Mouse (Mus musculus): Measurements from ENCODE around the gene Edil3. TPM values are rescaled to one million over a fixed set of nuclear protein-coding genes. Genes with fewer than 3 reads are reported as not detected.

The Edil3 gene
- total and polyA plus RNA-seq, 3 experiments, result 0.10 to 0.30 (median 0.16) TPM

GRCm38 (mm10) chr13:88820686-88821308 is 475 bp upstream of the Edil3 start:
- no peak overlapping the region for H3K27ac ChIP-seq
- TF ChIP-seq POLR2A (IDR thresholded peaks at IDR 0.05; ENCODE audit: insufficient read depth, low read depth, low read length) (no peak), EP300 (IDR thresholded peaks at IDR 0.05; ENCODE audit: insufficient read depth, low read depth, low read length) (no peak), CTCF (IDR thresholded peaks at IDR 0.05) (no peak)
- H3K9ac ChIP-seq (ENCODE audit: low read depth, low read length), result no peak overlapping the region
- WGBS, result 38% methylated on average over 5 of the region's 5 CpGs
- no peak overlapping the region for H3K4me3 ChIP-seq
- H3K79me2 ChIP-seq (replicated peaks; ENCODE audit: control insufficient read depth, insufficient read depth, low read length), result no peaks in the 10 kb centered on the region
- no peaks in the 10 kb centered on the region for H3K4me1 ChIP-seq (ENCODE audit: control insufficient read depth, insufficient read depth, low read length)
- peaks cover 9% of the 10 kb centered on the region for H3K27me3 ChIP-seq (ENCODE audit: control insufficient read depth, insufficient read depth, low read length)
- intact Hi-C loops (cut with DNase I), result no loop called here
- H3K36me3 ChIP-seq (ENCODE audit: control insufficient read depth, insufficient read depth, low read length), result no peaks in the 10 kb centered on the region
- DNase-seq, result no peak

GRCm38 (mm10) chr13:88822332-88822895 is 1.1 kb downstream of the Edil3 start:
- Histone ChIP-seq H3K9ac (ENCODE audit: low read depth, low read length) (no peak overlapping the region), H3K4me3 (no peak overlapping the region), H3K27ac (no peak overlapping the region), H3K79me2 (replicated peaks; ENCODE audit: control insufficient read depth, insufficient read depth, low read length) (no peaks in the 10 kb centered on the region), H3K27me3 (ENCODE audit: control insufficient read depth, insufficient read depth, low read length) (peaks cover 9% of the 10 kb centered on the region), H3K4me1 (ENCODE audit: control insufficient read depth, insufficient read depth, low read length) (no peaks in the 10 kb centered on the region), H3K36me3 (ENCODE audit: control insufficient read depth, insufficient read depth, low read length) (no peaks in the 10 kb centered on the region)
- TF ChIP-seq CTCF (IDR thresholded peaks at IDR 0.05) (no peak), EP300 (IDR thresholded peaks at IDR 0.05; ENCODE audit: insufficient read depth, low read depth, low read length) (no peak), POLR2A (IDR thresholded peaks at IDR 0.05; ENCODE audit: insufficient read depth, low read depth, low read length) (no peak)
- intact Hi-C loops (cut with DNase I), result no loop called here
- WGBS, result 25% methylated on average over 10 of the region's 10 CpGs
- no peak for DNase-seq

- Histone ChIP-seq H3K36me3 (ENCODE audit: control insufficient read depth, insufficient read depth, low read length) (no peaks in the 10 kb centered on the region), H3K4me3 (no peak overlapping the region), H3K27ac (no peak overlapping the region), H3K27me3 (ENCODE audit: control insufficient read depth, insufficient read depth, low read length) (peaks cover 9% of the 10 kb centered on the region), H3K4me1 (ENCODE audit: control insufficient read depth, insufficient read depth, low read length) (no peaks in the 10 kb centered on the region), H3K79me2 (replicated peaks; ENCODE audit: control insufficient read depth, insufficient read depth, low read length) (no peaks in the 10 kb centered on the region), H3K9ac (ENCODE audit: low read depth, low read length) (no peak overlapping the region)
- no peak for TF ChIP-seq EP300 (IDR thresholded peaks at IDR 0.05; ENCODE audit: insufficient read depth, low read depth, low read length)
- TF ChIP-seq POLR2A (IDR thresholded peaks at IDR 0.05; ENCODE audit: insufficient read depth, low read depth, low read length), result no peak
- no peak for TF ChIP-seq CTCF (IDR thresholded peaks at IDR 0.05)
- DNase-seq, result no peak
- intact Hi-C loops (cut with DNase I), result no loop called here
- WGBS, result 24% methylated on average over 10 of the region's 10 CpGs
Observed at GRCm38 (mm10) chr13:88822976-88823521, 1.8 kb downstream of the Edil3 start.

- 3% methylated on average over 25 of the region's 25 CpGs for WGBS
- no peak overlapping the region for H3K27ac ChIP-seq
- peaks cover 9% of the 10 kb centered on the region for H3K27me3 ChIP-seq (ENCODE audit: control insufficient read depth, insufficient read depth, low read length)
- TF ChIP-seq EP300 (IDR thresholded peaks at IDR 0.05; ENCODE audit: insufficient read depth, low read depth, low read length) (no peak), CTCF (IDR thresholded peaks at IDR 0.05) (no peak), POLR2A (IDR thresholded peaks at IDR 0.05; ENCODE audit: insufficient read depth, low read depth, low read length) (no peak)
- H3K36me3 ChIP-seq (ENCODE audit: control insufficient read depth, insufficient read depth, low read length), result no peaks in the 10 kb centered on the region
- H3K4me3 ChIP-seq, result no peak overlapping the region
- no peak for DNase-seq
- H3K9ac ChIP-seq (ENCODE audit: low read depth, low read length), result no peak overlapping the region
- intact Hi-C loops (cut with DNase I), result no loop called here
- no peaks in the 10 kb centered on the region for H3K79me2 ChIP-seq (replicated peaks; ENCODE audit: control insufficient read depth, insufficient read depth, low read length)
- no peaks in the 10 kb centered on the region for H3K4me1 ChIP-seq (ENCODE audit: control insufficient read depth, insufficient read depth, low read length)
Observed at GRCm38 (mm10) chr13:88823522-88824419, 2.5 kb downstream of the Edil3 start.

- H3K36me3 ChIP-seq (ENCODE audit: control insufficient read depth, insufficient read depth, low read length), result no peaks in the 10 kb centered on the region
- 47% methylated on average over 4 of the region's 4 CpGs for WGBS
- peaks cover 9% of the 10 kb centered on the region for H3K27me3 ChIP-seq (ENCODE audit: control insufficient read depth, insufficient read depth, low read length)
- no peaks in the 10 kb centered on the region for H3K4me1 ChIP-seq (ENCODE audit: control insufficient read depth, insufficient read depth, low read length)
- intact Hi-C loops (cut with DNase I), result no loop called here
- no peak overlapping the region for H3K27ac ChIP-seq
- H3K79me2 ChIP-seq (replicated peaks; ENCODE audit: control insufficient read depth, insufficient read depth, low read length), result no peaks in the 10 kb centered on the region
- H3K4me3 ChIP-seq, result no peak overlapping the region
- no peak overlapping the region for H3K9ac ChIP-seq (ENCODE audit: low read depth, low read length)
- no peak for DNase-seq
- TF ChIP-seq EP300 (IDR thresholded peaks at IDR 0.05; ENCODE audit: insufficient read depth, low read depth, low read length) (no peak), CTCF (IDR thresholded peaks at IDR 0.05) (no peak), POLR2A (IDR thresholded peaks at IDR 0.05; ENCODE audit: insufficient read depth, low read depth, low read length) (no peak)
Observed at GRCm38 (mm10) chr13:88824441-88824840, 3.2 kb downstream of the Edil3 start.

Measured in heart, adult 2 months (tissue).